17 mouse cellular contexts compared by ENCODE assay signal in the genomic region with DNA sequence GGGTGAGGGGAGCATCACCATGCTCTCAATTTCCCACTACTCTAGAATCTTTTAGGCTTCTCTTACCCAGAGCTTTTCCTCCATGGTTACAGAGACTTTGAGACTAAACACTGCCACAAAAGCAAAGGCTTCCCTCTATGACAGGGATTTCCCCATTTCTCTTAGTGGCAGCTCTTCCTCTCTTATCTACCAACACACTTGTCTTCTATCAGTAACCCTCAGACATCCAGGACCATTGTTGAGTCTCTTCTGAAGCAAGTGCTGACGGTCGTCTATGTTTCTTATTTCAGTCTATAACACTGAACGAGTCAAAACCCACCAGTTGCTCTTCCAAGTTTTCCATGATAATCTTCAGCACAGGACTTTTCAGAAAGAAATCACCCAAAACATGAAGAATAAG.
DNase-seq lines count a peak whose midpoint lies in the region; ATAC-seq lines count a peak whose summit lies in the region.
"Had no signal": no experiment of that assay in that cellular context is flagged by ENCODE, and none has a peak within 500 bp of the region (broad histone marks: within the 10 kb centered on the region; RNA-seq: fewer than 3 reads in every experiment).

No protein-coding gene starts in this region.

- peak; percentile 12 for DNase-seq in CD4-positive, CD25-positive, alpha-beta regulatory T cell, adult 2 months (ENCODE audit: low read depth, low spot score)
- DNase-seq in embryo, embryonic 11 days: no peak
- no peak for DNase-seq in adrenal gland, adult 2 months
- DNase-seq: adrenal gland, postnatal 10 days; adrenal gland, postnatal 36 days; cerebellum, adult 18-20 months; cerebellum, adult 9-10 months; cerebellum, postnatal 14 days; gastrocnemius, postnatal 25 days; heart, adult 18-20 months; heart, postnatal 10 days; heart, postnatal 4 days had no signal

- peak; percentile 62 for ATAC-seq in CD4-positive, CD25-positive, alpha-beta regulatory T cell, adult 4 months
- ATAC-seq in common myeloid progenitor, adult 5-6 weeks (replicated peaks; ENCODE audit: low read depth, poor library complexity, severe bottlenecking): peak; percentile 90
- ATAC-seq in megakaryocyte-erythroid progenitor cell, adult 5-6 weeks (replicated peaks; ENCODE audit: low FRiP score, low TSS enrichment, poor library complexity, severe bottlenecking): peak; percentile 95
- ATAC-seq: activated CD4-positive, CD25-positive, alpha-beta regulatory T cell, adult 4 months; forebrain, embryonic 15.5 days had no signal
